Mouse (Mus musculus): Measurements from ENCODE around the gene Ppp2r5c. TPM values are rescaled to one million over a fixed set of nuclear protein-coding genes. Genes with fewer than 3 reads are reported as not detected.

The Ppp2r5c gene
- polyA plus RNA-seq, 1 experiment, result 136 TPM

DNA sequence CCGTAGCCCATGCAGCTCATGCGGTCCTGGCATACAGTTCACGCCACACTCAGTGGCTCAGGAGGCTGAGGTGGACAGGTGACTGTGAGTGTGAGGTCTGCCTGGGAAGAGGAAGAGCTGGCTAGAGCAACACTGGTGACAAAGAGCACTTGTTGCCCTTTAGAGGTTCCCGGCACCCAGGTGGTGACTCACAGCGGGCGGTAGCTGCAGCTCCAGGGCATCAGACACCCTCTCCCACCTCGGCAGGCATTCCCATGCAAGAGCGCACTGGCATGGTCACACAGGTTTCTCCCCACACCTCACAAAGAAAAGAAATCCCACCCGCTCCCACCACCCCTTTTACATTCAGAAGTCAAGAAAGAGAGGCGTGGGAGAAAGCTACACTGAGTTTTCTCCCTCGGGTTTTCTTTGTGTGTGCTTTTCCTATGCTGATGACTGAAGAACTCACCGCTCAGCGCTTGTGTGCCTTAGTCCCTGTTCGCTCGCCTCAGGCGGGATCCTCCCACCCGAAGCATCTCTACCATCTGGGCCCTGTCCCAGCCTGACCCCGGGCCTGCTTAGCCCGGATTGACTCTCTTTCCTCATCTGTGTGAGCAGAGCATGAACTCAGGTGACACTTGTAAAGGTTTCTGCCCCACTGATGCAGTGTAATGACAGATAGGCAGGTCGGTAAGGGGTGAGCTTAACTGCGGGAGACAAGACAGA lies 108.8 kb downstream of the Ppp2r5c start:
- DNase-seq, result no peak
- H3K27me3 ChIP-seq (ENCODE audit: control insufficient read depth, insufficient read depth, low read length), result no peaks in the 10 kb centered on the region
- no peaks in the 10 kb centered on the region for H3K4me1 ChIP-seq (ENCODE audit: control insufficient read depth, insufficient read depth, low read length)
- no peak for TF ChIP-seq POLR2A (IDR thresholded peaks at IDR 0.05; ENCODE audit: borderline replicate concordance, insufficient read depth, low read length)
- no peak overlapping the region for H3K27ac ChIP-seq (ENCODE audit: insufficient read depth, low read length)
- WGBS, result 88% methylated on average over 21 of the region's 21 CpGs
- no peak overlapping the region for H3K4me3 ChIP-seq (replicated peaks; ENCODE audit: insufficient read depth, low read depth, low read length)

- no peaks in the 10 kb centered on the region for H3K27me3 ChIP-seq (ENCODE audit: control insufficient read depth, insufficient read depth, low read length)
- DNase-seq, result no peak
- no peak overlapping the region for H3K4me3 ChIP-seq (replicated peaks; ENCODE audit: insufficient read depth, low read depth, low read length)
- H3K4me1 ChIP-seq (ENCODE audit: control insufficient read depth, insufficient read depth, low read length), result no peaks in the 10 kb centered on the region
- no peak overlapping the region for H3K27ac ChIP-seq (ENCODE audit: insufficient read depth, low read length)
- WGBS, result 52% methylated on average over 18 of the region's 18 CpGs
- TF ChIP-seq POLR2A (IDR thresholded peaks at IDR 0.05; ENCODE audit: borderline replicate concordance, insufficient read depth, low read length), result no peak
- TF ChIP-seq CTCF (IDR thresholded peaks at IDR 0.05; ENCODE audit: borderline replicate concordance, insufficient read depth, low read depth, low read length), result no peak
Measured at GRCm38 (mm10) chr12:110556861-110557628, 110.1 kb downstream of the Ppp2r5c start.

GRCm38 (mm10) chr12:110558175-110558574 lies 111.3 kb downstream of the Ppp2r5c start:
- no peak overlapping the region for H3K27ac ChIP-seq (ENCODE audit: insufficient read depth, low read length)
- no peaks in the 10 kb centered on the region for H3K4me1 ChIP-seq (ENCODE audit: control insufficient read depth, insufficient read depth, low read length)
- no peak overlapping the region for H3K4me3 ChIP-seq (replicated peaks; ENCODE audit: insufficient read depth, low read depth, low read length)
- TF ChIP-seq CTCF (IDR thresholded peaks at IDR 0.05; ENCODE audit: borderline replicate concordance, insufficient read depth, low read depth, low read length) (no peak), POLR2A (IDR thresholded peaks at IDR 0.05; ENCODE audit: borderline replicate concordance, insufficient read depth, low read length) (no peak)
- no peak for DNase-seq
- 96% methylated on average over 7 of the region's 7 CpGs for WGBS
- H3K27me3 ChIP-seq (ENCODE audit: control insufficient read depth, insufficient read depth, low read length), result no peaks in the 10 kb centered on the region

- H3K27me3 ChIP-seq (ENCODE audit: control insufficient read depth, insufficient read depth, low read length), result no peaks in the 10 kb centered on the region
- no peak overlapping the region for H3K4me3 ChIP-seq (replicated peaks; ENCODE audit: insufficient read depth, low read depth, low read length)
- 89% methylated on average over 11 of the region's 11 CpGs for WGBS
- no peaks in the 10 kb centered on the region for H3K4me1 ChIP-seq (ENCODE audit: control insufficient read depth, insufficient read depth, low read length)
- no peak for TF ChIP-seq POLR2A (IDR thresholded peaks at IDR 0.05; ENCODE audit: borderline replicate concordance, insufficient read depth, low read length)
- TF ChIP-seq CTCF (IDR thresholded peaks at IDR 0.05; ENCODE audit: borderline replicate concordance, insufficient read depth, low read depth, low read length), result no peak
- DNase-seq, result no peak
- H3K27ac ChIP-seq (ENCODE audit: insufficient read depth, low read length), result no peak overlapping the region
Measured at GRCm38 (mm10) chr12:110563383-110563782, 116.5 kb downstream of the Ppp2r5c start.

GRCm38 (mm10) chr12:110564848-110565247 lies 117.9 kb downstream of the Ppp2r5c start:
- no peak for TF ChIP-seq POLR2A (IDR thresholded peaks at IDR 0.05; ENCODE audit: borderline replicate concordance, insufficient read depth, low read length)
- TF ChIP-seq CTCF (IDR thresholded peaks at IDR 0.05; ENCODE audit: borderline replicate concordance, insufficient read depth, low read depth, low read length), result no peak
- no peak overlapping the region for H3K4me3 ChIP-seq (replicated peaks; ENCODE audit: insufficient read depth, low read depth, low read length)
- no peaks in the 10 kb centered on the region for H3K27me3 ChIP-seq (ENCODE audit: control insufficient read depth, insufficient read depth, low read length)
- H3K27ac ChIP-seq (ENCODE audit: insufficient read depth, low read length), result no peak overlapping the region
- WGBS, result 94% methylated on average over 11 of the region's 11 CpGs
- H3K4me1 ChIP-seq (ENCODE audit: control insufficient read depth, insufficient read depth, low read length), result no peaks in the 10 kb centered on the region
- DNase-seq, result no peak

DNA sequence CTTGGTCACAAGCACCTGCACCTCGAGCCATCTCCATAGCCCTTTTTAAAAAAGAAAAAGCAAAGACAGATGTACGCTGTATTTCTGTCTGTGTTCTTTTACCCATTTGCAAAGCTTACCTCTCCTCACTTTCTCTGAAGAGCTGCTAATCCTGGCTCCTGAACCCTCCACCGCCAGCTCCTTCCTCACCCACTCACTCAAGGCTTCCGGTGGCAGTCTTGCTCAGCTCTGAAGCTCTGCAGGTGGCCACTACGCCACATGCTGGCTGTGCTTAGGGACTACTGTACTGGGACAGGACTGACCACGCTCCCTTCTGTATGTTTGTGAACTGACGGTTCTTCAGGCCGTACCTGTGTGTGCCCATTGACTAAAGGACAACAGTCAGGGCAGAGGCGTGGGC lies 119.4 kb downstream of the Ppp2r5c start:
- no peak overlapping the region for H3K4me3 ChIP-seq (replicated peaks; ENCODE audit: insufficient read depth, low read depth, low read length)
- no peak for TF ChIP-seq CTCF (IDR thresholded peaks at IDR 0.05; ENCODE audit: borderline replicate concordance, insufficient read depth, low read depth, low read length)
- no peak for TF ChIP-seq POLR2A (IDR thresholded peaks at IDR 0.05; ENCODE audit: borderline replicate concordance, insufficient read depth, low read length)
- no peaks in the 10 kb centered on the region for H3K4me1 ChIP-seq (ENCODE audit: control insufficient read depth, insufficient read depth, low read length)
- 81% methylated on average over 9 of the region's 9 CpGs for WGBS
- H3K27me3 ChIP-seq (ENCODE audit: control insufficient read depth, insufficient read depth, low read length), result no peaks in the 10 kb centered on the region
- no peak overlapping the region for H3K27ac ChIP-seq (ENCODE audit: insufficient read depth, low read length)
- no peak for DNase-seq

DNA sequence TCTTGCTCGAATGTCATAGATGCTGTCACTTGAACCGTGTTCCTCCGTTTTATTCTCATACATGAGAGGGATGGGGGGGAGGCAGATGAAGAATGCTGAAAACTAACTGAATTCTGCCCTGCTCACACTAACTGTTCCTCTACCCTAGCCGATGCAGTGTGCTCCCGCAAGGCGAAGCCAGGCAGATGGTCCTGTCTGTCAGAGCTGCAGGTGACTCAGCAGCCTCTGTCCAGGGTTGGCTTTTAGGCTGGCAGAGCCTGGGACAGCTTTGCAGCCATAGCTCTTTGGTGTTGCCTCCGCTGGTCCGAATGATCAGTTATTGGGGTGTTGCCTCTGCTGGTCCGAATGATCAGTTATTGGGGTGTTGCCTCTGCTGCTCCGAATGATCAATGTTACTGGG lies 124.1 kb downstream of the Ppp2r5c start:
- H3K4me3 ChIP-seq (replicated peaks; ENCODE audit: insufficient read depth, low read depth, low read length), result no peak overlapping the region
- no peak for DNase-seq
- WGBS, result 80% methylated on average over 10 of the region's 10 CpGs
- H3K27me3 ChIP-seq (ENCODE audit: control insufficient read depth, insufficient read depth, low read length), result no peaks in the 10 kb centered on the region
- TF ChIP-seq POLR2A (IDR thresholded peaks at IDR 0.05; ENCODE audit: borderline replicate concordance, insufficient read depth, low read length) (no peak), CTCF (IDR thresholded peaks at IDR 0.05; ENCODE audit: borderline replicate concordance, insufficient read depth, low read depth, low read length) (no peak)
- H3K27ac ChIP-seq (ENCODE audit: insufficient read depth, low read length), result no peak overlapping the region
- no peaks in the 10 kb centered on the region for H3K4me1 ChIP-seq (ENCODE audit: control insufficient read depth, insufficient read depth, low read length)

DNA sequence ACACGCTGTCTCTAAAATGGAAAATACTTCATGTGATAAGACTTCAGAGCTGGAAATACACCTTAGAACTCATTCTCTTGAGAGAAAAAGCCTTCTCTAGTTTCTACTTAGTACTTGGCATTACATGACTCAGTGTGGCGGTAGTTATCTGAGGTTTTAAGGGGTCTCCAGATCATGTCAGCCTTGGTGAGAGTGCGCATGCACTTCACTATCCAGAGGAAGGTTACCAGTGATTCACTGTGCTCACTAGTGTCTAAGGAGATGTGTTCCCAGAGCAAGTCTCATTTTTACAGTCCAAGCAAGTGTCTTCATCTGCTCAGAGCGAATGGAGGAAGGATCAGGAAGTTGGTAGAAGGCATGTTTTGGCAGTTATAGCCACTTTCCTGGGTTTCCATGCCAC lies 125.4 kb downstream of the Ppp2r5c start:
- H3K27me3 ChIP-seq (ENCODE audit: control insufficient read depth, insufficient read depth, low read length), result no peaks in the 10 kb centered on the region
- H3K27ac ChIP-seq (ENCODE audit: insufficient read depth, low read length), result no peak overlapping the region
- no peak for DNase-seq
- H3K4me1 ChIP-seq (ENCODE audit: control insufficient read depth, insufficient read depth, low read length), result no peaks in the 10 kb centered on the region
- 96% methylated on average over 4 of the region's 4 CpGs for WGBS
- H3K4me3 ChIP-seq (replicated peaks; ENCODE audit: insufficient read depth, low read depth, low read length), result no peak overlapping the region
- TF ChIP-seq POLR2A (IDR thresholded peaks at IDR 0.05; ENCODE audit: borderline replicate concordance, insufficient read depth, low read length), result no peak
- no peak for TF ChIP-seq CTCF (IDR thresholded peaks at IDR 0.05; ENCODE audit: borderline replicate concordance, insufficient read depth, low read depth, low read length)
